Mouse (Mus musculus) lung, embryonic 14.5 days (tissue): ENCODE measurements around the gene Cyp39a1. TPM values are rescaled to one million over a fixed set of nuclear protein-coding genes. Genes with fewer than 3 reads are reported as not detected.

Source experiments
- ATAC-seq: fragments of 200-750 bp; cut with Nextera tagmentation; 2 replicates; pipeline ENCODE4 v1.8.0; 2017; ENCODE audit warnings: mild to moderate bottlenecking, moderate TSS enrichment, moderate library complexity; ENCODE audit not compliant: insufficient read depth
- DNase-seq: peaks from one replicate; pipeline ENCODE4 v3.0.0-alpha.2; 2015
- H3K27ac ChIP-seq: fragments of 300-500 bp; sonication (generic); 2 replicates; pipeline ENCODE4 v1.5.1; 2014; ENCODE audit warnings: low read depth, mild to moderate bottlenecking, moderate library complexity
- H3K27me3 ChIP-seq: fragments of 300-500 bp; sonication (generic); 2 replicates; pipeline ENCODE4 v1.6.1; 2014; ENCODE audit warnings: low read length, control low read depth; ENCODE audit not compliant: insufficient read depth
- H3K36me3 ChIP-seq: fragments of 300-500 bp; sonication (generic); 2 replicates; pipeline ENCODE4 v1.6.1; 2014; ENCODE audit warnings: control low read depth; ENCODE audit not compliant: insufficient read depth
- H3K4me1 ChIP-seq: fragments of 300-500 bp; sonication (generic); 2 replicates; pipeline ENCODE4 v1.6.1; 2014; ENCODE audit warnings: antibody characterized with exemption, control low read depth; ENCODE audit not compliant: insufficient read depth
- H3K4me2 ChIP-seq: fragments of 300-500 bp; sonication (generic); 2 replicates; pipeline ENCODE4 v1.6.1; 2014; ENCODE audit warnings: mild to moderate bottlenecking
- H3K4me3 ChIP-seq: fragments of 300-500 bp; sonication (generic); 2 replicates; pipeline ENCODE4 v1.5.1; 2014; ENCODE audit warnings: low read depth, low read length
- H3K9ac ChIP-seq: fragments of 300-500 bp; sonication (generic); 2 replicates; pipeline ENCODE4 v1.6.1; 2014
- H3K9me3 ChIP-seq: fragments of 300-500 bp; sonication (generic); 2 replicates; pipeline ENCODE4 v1.6.1; 2016; ENCODE audit warnings: low read depth, low read length, control low read depth
- CTCF ChIP-seq: IDR thresholded peaks from 2 replicates; pipeline ENCODE4 v1.5.1; 2016; ENCODE audit warnings: antibody characterized with exemption, low read depth
- WGBS: fragments of 180-500 bp; shearing (Covaris S2); extraction: QIAGEN DNeasy Blood & Tissue Kit; methylation state at CpG from one replicate; pipeline ENCODE4 v1.1.7; 2014; 5-methylcytosine and 5-hydroxymethylcytosine counted together
- polyA plus RNA-seq: library from polyadenylated mRNA; unstranded; fragments of >200 nt; fragmentation: Nextera tagmentation; extraction: Ambion mirVana; gene quantifications from 2 replicates; pipeline ENCODE4 v1.2.1, GENCODE M21; 2014

Cyp39a1 gene
- polyA plus RNA-seq, 1 experiment from 2014 or later = 30.5 TPM

GRCm38 (mm10) chr17:43637146-43637545 is 30.1 kb upstream of the Cyp39a1 start:
- Histone ChIP-seq H3K36me3 (no peaks in the 10 kb centered on the region), H3K27ac (no peak overlapping the region), H3K9ac (no peak overlapping the region), H3K27me3 (no peaks in the 10 kb centered on the region), H3K4me2 (no peak overlapping the region), H3K4me1 (no peaks in the 10 kb centered on the region), H3K9me3 (no peaks in the 10 kb centered on the region), H3K4me3 (no peak overlapping the region)
- no peak for DNase-seq
- ATAC-seq = no peak
- no peak for TF ChIP-seq CTCF
- 90% methylated on average over 4 of the region's 4 CpGs for WGBS

GRCm38 (mm10) chr17:43640825-43641224 is 26.4 kb upstream of the Cyp39a1 start:
- no peak overlapping the region for H3K27ac ChIP-seq
- WGBS = 89% methylated on average over 1 of the region's 1 CpGs
- H3K4me2 ChIP-seq = no peak overlapping the region
- DNase-seq (no peak), ATAC-seq (no peak)
- no peak overlapping the region for H3K9ac ChIP-seq
- no peaks in the 10 kb centered on the region for H3K9me3 ChIP-seq
- peak; percentile 14; the same call in 1 of the 2 replicates for TF ChIP-seq CTCF
- no peaks in the 10 kb centered on the region for H3K36me3 ChIP-seq
- no peak overlapping the region for H3K4me3 ChIP-seq
- no peaks in the 10 kb centered on the region for H3K27me3 ChIP-seq
- no peaks in the 10 kb centered on the region for H3K4me1 ChIP-seq

- H3K27me3 ChIP-seq = no peaks in the 10 kb centered on the region
- H3K4me3 ChIP-seq = no peak overlapping the region
- TF ChIP-seq CTCF = no peak
- DNase-seq (no peak), ATAC-seq (no peak)
- H3K36me3 ChIP-seq = 0 out of 2 replicates have a peak, but pooled peaks cover 10% of the 10 kb centered on the region
- no peak overlapping the region for H3K9ac ChIP-seq
- H3K4me1 ChIP-seq = no peaks in the 10 kb centered on the region
- 67% methylated on average over 7 of the region's 7 CpGs for WGBS
- no peak overlapping the region for H3K27ac ChIP-seq
- no peaks in the 10 kb centered on the region for H3K9me3 ChIP-seq
- no peak overlapping the region for H3K4me2 ChIP-seq
Observed at GRCm38 (mm10) chr17:43643191-43643590, 24.0 kb upstream of the Cyp39a1 start.

GRCm38 (mm10) chr17:43644375-43644774 is 22.9 kb upstream of the Cyp39a1 start:
- Histone ChIP-seq H3K4me3 (no peak overlapping the region), H3K4me1 (no peaks in the 10 kb centered on the region), H3K9me3 (no peaks in the 10 kb centered on the region), H3K27ac (no peak overlapping the region), H3K27me3 (no peaks in the 10 kb centered on the region), H3K36me3 (0 out of 2 replicates have a peak, but pooled peaks cover 10% of the 10 kb centered on the region), H3K4me2 (no peak overlapping the region), H3K9ac (no peak overlapping the region)
- ATAC-seq = peak; percentile 82
- peak; percentile 76 for DNase-seq
- no peak for TF ChIP-seq CTCF
- WGBS = 42% methylated on average over 7 of the region's 7 CpGs

- Histone ChIP-seq H3K9ac (no peak overlapping the region), H3K27me3 (no peaks in the 10 kb centered on the region), H3K4me2 (no peak overlapping the region), H3K36me3 (0 out of 2 replicates have a peak, but pooled peaks cover 10% of the 10 kb centered on the region), H3K27ac (no peak overlapping the region), H3K4me3 (no peak overlapping the region), H3K4me1 (no peaks in the 10 kb centered on the region), H3K9me3 (no peaks in the 10 kb centered on the region)
- no peak for DNase-seq
- TF ChIP-seq CTCF = no peak
- 90% methylated on average over 3 of the region's 3 CpGs for WGBS
- ATAC-seq = no peak
Observed at GRCm38 (mm10) chr17:43645136-43645535, 22.1 kb upstream of the Cyp39a1 start.

GRCm38 (mm10) chr17:43646925-43647324 is 20.3 kb upstream of the Cyp39a1 start:
- Histone ChIP-seq H3K4me2 (no peak overlapping the region), H3K36me3 (peaks cover 15% of the 10 kb centered on the region; the same call in 1 of the 2 replicates), H3K9me3 (no peaks in the 10 kb centered on the region), H3K27me3 (no peaks in the 10 kb centered on the region), H3K4me1 (no peaks in the 10 kb centered on the region), H3K4me3 (no peak overlapping the region), H3K9ac (no peak overlapping the region), H3K27ac (no peak overlapping the region)
- ATAC-seq (no peak), DNase-seq (no peak)
- no peak for TF ChIP-seq CTCF
- WGBS = 58% methylated on average over 5 of the region's 5 CpGs

GRCm38 (mm10) chr17:43649641-43650436 is 17.4 kb upstream of the Cyp39a1 start:
- Histone ChIP-seq H3K9me3 (no peaks in the 10 kb centered on the region), H3K4me2 (no peak overlapping the region), H3K36me3 (peaks cover 21% of the 10 kb centered on the region; the same call in 1 of the 2 replicates), H3K4me3 (no peak overlapping the region), H3K27ac (no peak overlapping the region), H3K9ac (no peak overlapping the region), H3K27me3 (no peaks in the 10 kb centered on the region), H3K4me1 (no peaks in the 10 kb centered on the region)
- DNase-seq (peak; percentile 34), ATAC-seq (no peak)
- peak; percentile 59 for TF ChIP-seq CTCF
- 82% methylated on average over 10 of the region's 10 CpGs for WGBS
